Mouse (Mus musculus) myocyte (in vitro differentiated cells): ENCODE results near the gene Tmem86b. TPM values are rescaled to one million over a fixed set of nuclear protein-coding genes. Genes with fewer than 3 reads are reported as not detected.

Source experiments
- H3K27me3 ChIP-seq: one replicate; pipeline ENCODE4 v1.6.1; 2011; ENCODE audit not compliant: control insufficient read depth, insufficient read depth, insufficient read length
- H3K36me3 ChIP-seq: one replicate; pipeline ENCODE4 v1.6.1; 2011; ENCODE audit not compliant: control insufficient read depth, insufficient read depth
- H3K4me2 ChIP-seq: one replicate; pipeline ENCODE4 v1.6.1; 2011; ENCODE audit warnings: low read depth, control low read depth
- H3K4me3 ChIP-seq: one replicate; pipeline ENCODE4 v1.5.1; 2011; ENCODE audit warnings: mild to moderate bottlenecking, control low read depth, moderate library complexity
- H3K79me2 ChIP-seq: one replicate; pipeline ENCODE4 v1.6.1; 2011; ENCODE audit not compliant: control insufficient read depth, insufficient read depth
- H3ac ChIP-seq: one replicate; pipeline ENCODE4 v1.6.1; 2011; ENCODE audit not compliant: control insufficient read depth, insufficient read length
- CEBPB ChIP-seq: IDR thresholded peaks from 2 replicates; pipeline ENCODE4 v1.6.1; 2011; ENCODE audit warnings: mild to moderate bottlenecking, moderate library complexity; ENCODE audit not compliant: poor library complexity, insufficient read depth, severe bottlenecking
- E2F4 ChIP-seq: IDR thresholded peaks from one replicate; pipeline ENCODE4 v1.6.1; 2011; ENCODE audit warnings: mild to moderate bottlenecking, control low read depth, moderate library complexity; ENCODE audit not compliant: insufficient read depth
- MAX ChIP-seq: IDR thresholded peaks from one replicate; pipeline ENCODE4 v1.6.1; 2011; ENCODE audit warnings: low read depth, mild to moderate bottlenecking, control low read depth
- MYOD1 ChIP-seq, 3 experiments: IDR thresholded peaks; one replicate each; pipeline ENCODE4 v1.6.1; 2011; ENCODE audit warnings: control low read depth in 2 of 3, low read depth in 2 of 3, mild to moderate bottlenecking in 2 of 3, moderate library complexity in 1 of 3; ENCODE audit not compliant: insufficient read length in 2 of 3, control insufficient read depth in 1 of 3
- MYOG ChIP-seq, 3 experiments: IDR thresholded peaks; one replicate each; pipeline ENCODE4 v1.6.1; 2011; ENCODE audit warnings: control low read depth in 2 of 3, low read depth in 2 of 3, mild to moderate bottlenecking in 2 of 3; ENCODE audit not compliant: insufficient read length in 2 of 3, control insufficient read depth in 1 of 3, insufficient read depth in 1 of 3
- POLR2A ChIP-seq: IDR thresholded peaks from one replicate; pipeline ENCODE4 v1.6.1; 2011; ENCODE audit warnings: low read depth, mild to moderate bottlenecking, control low read depth, moderate library complexity; ENCODE audit not compliant: insufficient read length
- POLR2AphosphoS2 ChIP-seq: IDR thresholded peaks from one replicate; pipeline ENCODE4 v1.6.1; 2011; ENCODE audit warnings: low read depth, control low read depth; ENCODE audit not compliant: insufficient read length
- REST ChIP-seq: IDR thresholded peaks from one replicate; pipeline ENCODE4 v1.6.1; 2011; ENCODE audit warnings: mild to moderate bottlenecking, control low read depth, moderate library complexity; ENCODE audit not compliant: insufficient read depth, insufficient read length
- SRF ChIP-seq: IDR thresholded peaks from one replicate; pipeline ENCODE4 v1.6.1; 2011; ENCODE audit warnings: low read depth; ENCODE audit not compliant: control insufficient read depth, insufficient read length
- TCF12 ChIP-seq: IDR thresholded peaks from one replicate; pipeline ENCODE4 v1.6.1; 2011; ENCODE audit warnings: mild to moderate bottlenecking, control low read depth; ENCODE audit not compliant: poor library complexity, insufficient read depth, severe bottlenecking
- TCF3 ChIP-seq: IDR thresholded peaks from one replicate; pipeline ENCODE4 v1.6.1; 2011; ENCODE audit warnings: low read depth, control low read depth; ENCODE audit not compliant: insufficient read length
- USF1 ChIP-seq: IDR thresholded peaks from one replicate; pipeline ENCODE4 v1.6.1; 2011; ENCODE audit warnings: low read depth, mild to moderate bottlenecking, control low read depth, moderate library complexity
- polyA plus RNA-seq: library from polyadenylated mRNA; unstranded; fragments of >200 nt; fragmentation: generic; extraction: Trizol; gene quantifications from one replicate; pipeline ENCODE4 v1.2.1, GENCODE M21; 2012; ENCODE audit warnings: missing spikeins

Gene Tmem86b
- polyA plus RNA-seq, 1 experiment, result 2.2 TPM

DNA sequence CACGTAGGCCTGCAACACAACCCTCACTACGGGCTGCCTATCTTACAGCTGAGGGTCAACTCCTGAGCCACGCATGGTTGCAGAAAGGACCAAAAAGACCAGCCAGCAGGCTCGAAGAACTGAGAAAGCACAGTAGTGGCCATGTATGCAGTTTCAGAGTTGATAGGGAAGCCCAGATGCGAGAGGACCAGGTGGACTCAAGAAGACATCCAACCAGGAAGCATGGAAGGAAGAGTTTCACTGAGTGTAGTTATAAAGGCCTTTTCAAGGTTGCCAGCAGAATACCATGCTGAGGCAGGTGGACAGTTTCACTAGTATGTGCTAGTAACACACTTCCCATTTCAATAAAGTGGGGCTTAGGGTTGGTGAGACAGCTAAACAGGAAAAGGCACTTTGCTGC is 21.5 kb upstream of the Tmem86b start:
- Histone ChIP-seq H3K27me3 (no peaks in the 10 kb centered on the region), H3K4me3 (no peak overlapping the region), H3K4me2 (no peak overlapping the region), H3ac (no peak overlapping the region), H3K79me2 (peaks cover 77% of the 10 kb centered on the region), H3K36me3 (no peaks in the 10 kb centered on the region)
- TF ChIP-seq SRF (no peak), MAX (no peak), USF1 (no peak), TCF12 (no peak), MYOG (IDR thresholded peaks at IDR 0.05; ENCODE audit: control insufficient read depth in 1 of 3, insufficient read depth in 1 of 3, insufficient read length in 2 of 3, low read depth in 2 of 3) (no peak), TCF3 (no peak), POLR2A (no peak), POLR2AphosphoS2 (no peak), REST (no peak), E2F4 (no peak), MYOD1 (IDR thresholded peaks at IDR 0.05; ENCODE audit: control insufficient read depth in 1 of 3, insufficient read length in 2 of 3, low read depth in 2 of 3) (no peak), CEBPB (no peak)

DNA sequence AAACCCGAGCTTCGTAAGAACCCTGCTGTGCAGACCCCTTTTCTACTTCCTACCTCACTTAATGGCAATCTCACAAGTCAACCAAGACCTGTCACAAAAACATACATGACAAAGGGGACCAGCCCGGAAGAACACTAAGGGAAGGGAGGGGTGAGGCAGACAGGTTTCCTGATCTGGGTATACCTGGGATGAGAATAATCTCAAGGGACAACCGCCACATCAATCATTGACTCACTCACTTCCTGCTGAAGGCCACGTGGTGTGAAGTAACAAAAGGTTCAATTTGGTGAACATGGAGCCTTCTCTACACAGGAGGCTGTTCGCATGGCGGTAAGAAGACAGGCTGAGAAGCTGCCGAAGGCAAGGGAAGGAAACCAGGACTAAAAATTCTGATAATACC is 20.4 kb upstream of the Tmem86b start:
- no peak overlapping the region for H3K4me2 ChIP-seq
- no peaks in the 10 kb centered on the region for H3K27me3 ChIP-seq
- peaks cover 67% of the 10 kb centered on the region for H3K79me2 ChIP-seq
- H3K36me3 ChIP-seq, result no peaks in the 10 kb centered on the region
- no peak overlapping the region for H3K4me3 ChIP-seq
- TF ChIP-seq MAX (no peak), CEBPB (no peak), POLR2AphosphoS2 (no peak), MYOG (IDR thresholded peaks at IDR 0.05; ENCODE audit: control insufficient read depth in 1 of 3, insufficient read depth in 1 of 3, insufficient read length in 2 of 3, low read depth in 2 of 3) (no peak), TCF3 (no peak), E2F4 (no peak), TCF12 (no peak), USF1 (no peak), POLR2A (no peak), SRF (no peak), MYOD1 (IDR thresholded peaks at IDR 0.05; ENCODE audit: control insufficient read depth in 1 of 3, insufficient read length in 2 of 3, low read depth in 2 of 3) (no peak), REST (no peak)
- no peak overlapping the region for H3ac ChIP-seq

- Histone ChIP-seq H3K36me3 (peaks cover 7% of the 10 kb centered on the region), H3K27me3 (no peaks in the 10 kb centered on the region), H3K4me3 (no peak overlapping the region), H3K4me2 (no peak overlapping the region), H3ac (no peak overlapping the region), H3K79me2 (peaks cover 32% of the 10 kb centered on the region)
- TF ChIP-seq MYOG (IDR thresholded peaks at IDR 0.05; ENCODE audit: control insufficient read depth in 1 of 3, insufficient read depth in 1 of 3, insufficient read length in 2 of 3, low read depth in 2 of 3) (no peak), MAX (no peak), TCF12 (no peak), E2F4 (no peak), CEBPB (no peak), POLR2AphosphoS2 (no peak), REST (no peak), USF1 (no peak), MYOD1 (IDR thresholded peaks at IDR 0.05; ENCODE audit: control insufficient read depth in 1 of 3, insufficient read length in 2 of 3, low read depth in 2 of 3) (no peak), POLR2A (no peak), SRF (no peak)
Measured at GRCm38 (mm10) chr7:4647992-4648391, 16.8 kb upstream of the Tmem86b start.

- Histone ChIP-seq H3K4me2 (no peak overlapping the region), H3ac (no peak overlapping the region), H3K36me3 (peaks cover 12% of the 10 kb centered on the region), H3K4me3 (no peak overlapping the region), H3K79me2 (peaks cover 25% of the 10 kb centered on the region), H3K27me3 (no peaks in the 10 kb centered on the region)
- TF ChIP-seq POLR2A (no peak), CEBPB (no peak), REST (no peak), MYOD1 (IDR thresholded peaks at IDR 0.05; ENCODE audit: control insufficient read depth in 1 of 3, insufficient read length in 2 of 3, low read depth in 2 of 3) (peak in 1 of 3 experiments; percentile 14), SRF (no peak)
Measured at GRCm38 (mm10) chr7:4647291-4647690, 16.1 kb upstream of the Tmem86b start.

DNA sequence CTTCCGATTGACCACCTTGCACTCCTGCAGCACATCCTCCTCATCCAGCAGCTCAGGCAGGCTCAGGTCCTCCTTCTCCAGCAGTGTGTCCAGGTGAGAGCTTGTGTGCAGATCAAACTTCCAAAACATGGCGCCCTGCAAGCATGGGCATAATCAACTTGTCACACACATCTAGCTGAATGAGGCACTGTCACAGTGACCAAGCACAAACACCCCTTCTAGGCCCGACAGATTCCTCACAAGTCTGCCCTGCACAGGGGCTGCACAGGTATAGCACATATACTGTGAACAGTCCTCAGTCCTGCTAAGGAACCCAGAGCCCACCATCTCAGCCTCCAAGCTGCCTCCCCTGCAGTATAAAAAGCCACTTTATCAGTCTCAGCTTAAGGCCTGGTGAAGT is 15.6 kb upstream of the Tmem86b start:
- Histone ChIP-seq H3K4me3 (no peak overlapping the region), H3K27me3 (no peaks in the 10 kb centered on the region), H3ac (no peak overlapping the region), H3K4me2 (no peak overlapping the region), H3K79me2 (peaks cover 20% of the 10 kb centered on the region), H3K36me3 (peaks cover 14% of the 10 kb centered on the region)
- TF ChIP-seq TCF3 (no peak), POLR2AphosphoS2 (no peak), MAX (no peak), SRF (no peak), MYOG (IDR thresholded peaks at IDR 0.05; ENCODE audit: control insufficient read depth in 1 of 3, insufficient read depth in 1 of 3, insufficient read length in 2 of 3, low read depth in 2 of 3) (no peak), POLR2A (no peak), CEBPB (no peak), USF1 (no peak), REST (no peak), TCF12 (no peak), E2F4 (no peak), MYOD1 (IDR thresholded peaks at IDR 0.05; ENCODE audit: control insufficient read depth in 1 of 3, insufficient read length in 2 of 3, low read depth in 2 of 3) (no peak)
